Mouse (Mus musculus) liver, embryonic 14.5 days (tissue): Measurements from ENCODE around the gene Hoxb6.

Experiments
- CTCF ChIP-seq: IDR thresholded peaks from 2 replicates; pipeline ENCODE4 v1.5.1; 2016; ENCODE audit warnings: antibody characterized with exemption, low read depth, control low read depth
- EP300 ChIP-seq: IDR thresholded peaks from 2 replicates; pipeline ENCODE4 v1.6.1; 2016; ENCODE audit warnings: antibody characterized with exemption, low read depth

GRCm38 (mm10) chr11:96260310-96260970 lies 31.8 kb upstream of the Hoxb6 start:
- TF ChIP-seq CTCF (no peak), EP300 (no peak)
